Mouse (Mus musculus) forebrain, postnatal 0 days (tissue): ENCODE measurements at regions not wholly inside any gene's neighbourhood (a gene's known extent, or its start where the extent isn't known, plus 50 kb on each side); places are given as distances from the start of the nearest gene placed in this dataset.

ENCODE experiments used
- ATAC-seq: fragments of 200-750 bp; cut with Nextera tagmentation; 2 replicates; pipeline ENCODE4 v1.8.0; 2017; ENCODE audit warnings: mild to moderate bottlenecking, moderate library complexity
- DNase-seq: peaks from one replicate; pipeline ENCODE4 v3.0.0-alpha.2; 2015
- H3K27ac ChIP-seq: fragments of 300-500 bp; sonication (generic); 2 replicates; pipeline ENCODE4 v1.5.1; 2014; ENCODE audit warnings: low read depth, mild to moderate bottlenecking, antibody characterized with exemption, low read length, moderate library complexity, mixed read lengths
- H3K27me3 ChIP-seq: fragments of 300-500 bp; sonication (generic); 2 replicates; pipeline ENCODE4 v1.6.1; 2014; ENCODE audit warnings: mild to moderate bottlenecking, low read length, mixed read lengths; ENCODE audit not compliant: insufficient read depth
- H3K36me3 ChIP-seq: fragments of 300-500 bp; sonication (generic); 2 replicates; pipeline ENCODE4 v1.6.1; 2014; ENCODE audit warnings: mild to moderate bottlenecking, moderate library complexity; ENCODE audit not compliant: insufficient read depth
- H3K4me1 ChIP-seq: fragments of 300-500 bp; sonication (generic); 2 replicates; pipeline ENCODE4 v1.6.1; 2014; ENCODE audit warnings: antibody characterized with exemption; ENCODE audit not compliant: insufficient read depth
- H3K4me2 ChIP-seq: fragments of 300-500 bp; sonication (generic); 2 replicates; pipeline ENCODE4 v1.6.1; 2014; ENCODE audit warnings: low read depth, mild to moderate bottlenecking, moderate library complexity
- H3K4me3 ChIP-seq: fragments of 300-500 bp; sonication (generic); 2 replicates; pipeline ENCODE4 v1.5.1; 2014; ENCODE audit warnings: low read depth, low read length, mixed read lengths
- H3K9ac ChIP-seq: fragments of 300-500 bp; sonication (generic); 2 replicates; pipeline ENCODE4 v1.6.1; 2014; ENCODE audit warnings: mild to moderate bottlenecking
- H3K9me3 ChIP-seq: fragments of 300-500 bp; sonication (generic); 2 replicates; pipeline ENCODE4 v1.6.1; 2016; ENCODE audit warnings: low read length
- CTCF ChIP-seq: sonication (generic); IDR thresholded peaks from 2 replicates; pipeline ENCODE4 v1.5.1; 2016; ENCODE audit warnings: antibody characterized with exemption, control low read depth, low read depth
- WGBS: fragments of 180-500 bp; shearing (Covaris S2); extraction: QIAGEN DNeasy Blood & Tissue Kit; methylation state at CpG from one replicate; pipeline ENCODE4 v1.1.7; 2014; 5-methylcytosine and 5-hydroxymethylcytosine counted together

GRCm38 (mm10) chr1:12025791-12026190, 611.9 kb downstream of the A830018L16Rik start:
- Histone ChIP-seq H3K9me3 (no peaks in the 10 kb centered on the region), H3K4me3 (no peak overlapping the region), H3K4me1 (no peaks in the 10 kb centered on the region), H3K27me3 (no peaks in the 10 kb centered on the region), H3K4me2 (no peak overlapping the region), H3K9ac (no peak overlapping the region), H3K36me3 (no peaks in the 10 kb centered on the region), H3K27ac (no peak overlapping the region)
- DNase-seq = no peak
- no peak for TF ChIP-seq CTCF
- ATAC-seq = no peak

- WGBS = 70% methylated on average over 2 of the region's 2 CpGs
- no peak for TF ChIP-seq CTCF
- H3K9ac ChIP-seq = no peak overlapping the region
- ATAC-seq (peak; percentile 34), DNase-seq (no peak)
- H3K36me3 ChIP-seq = no peaks in the 10 kb centered on the region
- no peaks in the 10 kb centered on the region for H3K27me3 ChIP-seq
- H3K9me3 ChIP-seq = no peaks in the 10 kb centered on the region
- no peak overlapping the region for H3K27ac ChIP-seq
- no peak overlapping the region for H3K4me3 ChIP-seq
- no peak overlapping the region for H3K4me2 ChIP-seq
- H3K4me1 ChIP-seq = no peaks in the 10 kb centered on the region
Observed at GRCm38 (mm10) chr1:12027442-12027841, 613.5 kb downstream of the A830018L16Rik start.

GRCm38 (mm10) chr1:12028074-12028473, 614.2 kb downstream of the A830018L16Rik start:
- TF ChIP-seq CTCF = no peak
- Histone ChIP-seq H3K27me3 (no peaks in the 10 kb centered on the region), H3K27ac (no peak overlapping the region), H3K4me3 (no peak overlapping the region), H3K4me1 (no peaks in the 10 kb centered on the region), H3K9ac (no peak overlapping the region), H3K36me3 (no peaks in the 10 kb centered on the region), H3K4me2 (no peak overlapping the region), H3K9me3 (no peaks in the 10 kb centered on the region)
- 78% methylated on average over 4 of the region's 4 CpGs for WGBS
- no peak for DNase-seq
- no peak for ATAC-seq

- no peak for TF ChIP-seq CTCF
- Histone ChIP-seq H3K4me2 (no peak overlapping the region), H3K27me3 (no peaks in the 10 kb centered on the region), H3K36me3 (no peaks in the 10 kb centered on the region), H3K4me3 (no peak overlapping the region), H3K9ac (no peak overlapping the region), H3K9me3 (no peaks in the 10 kb centered on the region), H3K4me1 (no peaks in the 10 kb centered on the region), H3K27ac (no peak overlapping the region)
- ATAC-seq (no peak), DNase-seq (no peak)
- WGBS = 89% methylated on average over 8 of the region's 8 CpGs
Observed at GRCm38 (mm10) chr1:12051931-12052482, 638.1 kb downstream of the A830018L16Rik start.

GRCm38 (mm10) chr1:12055865-12056560, 642.1 kb downstream of the A830018L16Rik start:
- 0 out of 2 replicates have a peak, but pooled peaks have one; percentile 20 for ATAC-seq
- Histone ChIP-seq H3K4me1 (no peaks in the 10 kb centered on the region), H3K27me3 (no peaks in the 10 kb centered on the region), H3K4me2 (no peak overlapping the region), H3K9me3 (no peaks in the 10 kb centered on the region), H3K36me3 (no peaks in the 10 kb centered on the region), H3K9ac (no peak overlapping the region), H3K4me3 (no peak overlapping the region), H3K27ac (no peak overlapping the region)
- TF ChIP-seq CTCF = no peak
- DNase-seq = no peak
- 7% methylated on average over 3 of the region's 3 CpGs for WGBS

GRCm38 (mm10) chr1:12065016-12065513, 651.2 kb downstream of the A830018L16Rik start:
- H3K4me2 ChIP-seq = no peak overlapping the region
- no peak for ATAC-seq
- no peak overlapping the region for H3K4me3 ChIP-seq
- TF ChIP-seq CTCF = no peak
- no peaks in the 10 kb centered on the region for H3K9me3 ChIP-seq
- no peaks in the 10 kb centered on the region for H3K27me3 ChIP-seq
- H3K27ac ChIP-seq = no peak overlapping the region
- no peaks in the 10 kb centered on the region for H3K36me3 ChIP-seq
- H3K4me1 ChIP-seq = no peaks in the 10 kb centered on the region
- no peak for DNase-seq
- H3K9ac ChIP-seq = no peak overlapping the region
- 100% methylated on average over 6 of the region's 6 CpGs for WGBS

- Histone ChIP-seq H3K4me3 (no peak overlapping the region), H3K4me2 (no peak overlapping the region), H3K4me1 (no peaks in the 10 kb centered on the region), H3K9ac (no peak overlapping the region), H3K27ac (no peak overlapping the region), H3K9me3 (no peaks in the 10 kb centered on the region), H3K27me3 (no peaks in the 10 kb centered on the region), H3K36me3 (no peaks in the 10 kb centered on the region)
- DNase-seq (peak; percentile 43), ATAC-seq (peak; percentile 73)
- TF ChIP-seq CTCF = no peak
- 43% methylated on average over 1 of the region's 1 CpGs for WGBS
Observed at GRCm38 (mm10) chr1:12092564-12093504, 678.9 kb downstream of the A830018L16Rik start.
